Mouse (Mus musculus): ENCODE results near the gene Col4a3bp.
"Not testable (repeated sequence)": the region's sequence is repeated elsewhere in the genome, so short reads cannot be mapped to it uniquely, and the experiment has no call there.

Col4a3bp gene

GRCm38 (mm10) chr13:96653041-96653440 lies 110.6 kb downstream of the Col4a3bp start:
- peak; percentile 90 for ATAC-seq (ENCODE audit: low TSS enrichment)

GRCm38 (mm10) chr13:96656673-96657072 lies 114.3 kb downstream of the Col4a3bp start:
- no peak for ATAC-seq (ENCODE audit: low TSS enrichment)

GRCm38 (mm10) chr13:96658936-96659335 lies 116.5 kb downstream of the Col4a3bp start:
- no peak for ATAC-seq (ENCODE audit: low TSS enrichment)

GRCm38 (mm10) chr13:96660095-96660860 lies 117.9 kb downstream of the Col4a3bp start:
- ATAC-seq (ENCODE audit: low TSS enrichment) = peak; percentile 66

GRCm38 (mm10) chr13:96663120-96663519 lies 120.7 kb downstream of the Col4a3bp start:
- ATAC-seq (ENCODE audit: low TSS enrichment) = not testable (repeated sequence)

- ATAC-seq (ENCODE audit: low TSS enrichment) = no peak
These were observed 122.1 kb downstream of the Col4a3bp start for GRCm38 (mm10) chr13:96664419-96664974.

- no peak for ATAC-seq (ENCODE audit: low TSS enrichment)
These were observed 127.6 kb downstream of the Col4a3bp start for GRCm38 (mm10) chr13:96670019-96670405.

- peak; percentile 96 for ATAC-seq (ENCODE audit: low TSS enrichment)
These were observed 128.1 kb downstream of the Col4a3bp start, which contains the start of gene Hmgcr for GRCm38 (mm10) chr13:96670406-96671077. TSS of gene Hmgcr (minus strand) at chr13:96670936.

- ATAC-seq (ENCODE audit: low TSS enrichment) = peak; percentile 24
These were observed 128.9 kb downstream of the Col4a3bp start for GRCm38 (mm10) chr13:96671078-96671905.

GRCm38 (mm10) chr13:96671906-96672234 lies 129.5 kb downstream of the Col4a3bp start:
- ATAC-seq (ENCODE audit: low TSS enrichment) = no peak

GRCm38 (mm10) chr13:96672276-96672675 lies 129.9 kb downstream of the Col4a3bp start:
- ATAC-seq (ENCODE audit: low TSS enrichment) = no peak

GRCm38 (mm10) chr13:96673817-96674216 lies 131.4 kb downstream of the Col4a3bp start:
- ATAC-seq (ENCODE audit: low TSS enrichment) = no peak

- no peak for ATAC-seq (ENCODE audit: low TSS enrichment)
These were observed 133.3 kb downstream of the Col4a3bp start for GRCm38 (mm10) chr13:96675756-96676155.

- no peak for ATAC-seq (ENCODE audit: low TSS enrichment)
These were observed 134.7 kb downstream of the Col4a3bp start for GRCm38 (mm10) chr13:96677071-96677470.

GRCm38 (mm10) chr13:96678616-96679015 lies 136.2 kb downstream of the Col4a3bp start:
- ATAC-seq (ENCODE audit: low TSS enrichment) = no peak

- peak; percentile 57 for ATAC-seq (ENCODE audit: low TSS enrichment)
These were observed 138.0 kb downstream of the Col4a3bp start for GRCm38 (mm10) chr13:96680163-96681087.

GRCm38 (mm10) chr13:96681088-96681620 lies 138.7 kb downstream of the Col4a3bp start:
- ATAC-seq (ENCODE audit: low TSS enrichment) = peak; percentile 31; the same call in 1 of the 2 replicates

- ATAC-seq (ENCODE audit: low TSS enrichment) = peak; percentile 71
These were observed 142.4 kb downstream of the Col4a3bp start for GRCm38 (mm10) chr13:96684779-96685178.

- ATAC-seq (ENCODE audit: low TSS enrichment) = peak; percentile 81
These were observed 144.8 kb downstream of the Col4a3bp start for GRCm38 (mm10) chr13:96687261-96687660.

All from frontal cortex, adult (tissue).